Mouse (Mus musculus) liver, embryonic 14.5 days (tissue): ENCODE data around the gene Flnb.

Experiments
- CTCF ChIP-seq: IDR thresholded peaks from 2 replicates; pipeline ENCODE4 v1.5.1; 2016; ENCODE audit warnings: antibody characterized with exemption, low read depth, control low read depth
- EP300 ChIP-seq: IDR thresholded peaks from 2 replicates; pipeline ENCODE4 v1.6.1; 2016; ENCODE audit warnings: antibody characterized with exemption, low read depth

- TF ChIP-seq CTCF (no peak), EP300 (no peak)
Observed at GRCm38 (mm10) chr14:7809043-7809955, 8.5 kb upstream of the Flnb start.
